Mouse (Mus musculus) left cerebral cortex, postnatal 14 days (tissue): ENCODE measurements around the gene Cdc25a. TPM values are rescaled to one million over a fixed set of nuclear protein-coding genes. Genes with fewer than 3 reads are reported as not detected.

Experiments
- DNase-seq, 2 experiments: peaks; one replicate each; pipeline ENCODE4 v3.0.0; 2021 to 2022; ENCODE audit warnings: low spot score in 2 of 2, mixed read lengths in 1 of 2
- intact Hi-C: fragments of 180-260 bp; cut with DNase I; formaldehyde crosslinking; loops from one replicate; pipeline ENCODE4 v1.15.1; 2025
- long read RNA-seq, 2 experiments: library from polyadenylated mRNA; stranded (forward); transcript quantifications; one replicate each; pipeline ENCODE4 v2.0.0; 2021
- total RNA-seq, 2 experiments: library from RNA; stranded (reverse); gene quantifications; 2 replicates each; pipeline ENCODE4 v1.2.3; 2021

The Cdc25a gene
- 1 to 10 TPM; 4.5 TPM for total RNA-seq
- long read RNA-seq, experiment 1, partial matches to known transcripts: 0 of 3 reads
- long read RNA-seq, experiment 1, other reads (novel, unspliced or antisense): 1 of 3 reads
- long read RNA-seq, experiment 2, partial matches to known transcripts: 0 of 6 reads
- long read RNA-seq, experiment 2, other reads (novel, unspliced or antisense): 3 of 6 reads

- peak; percentile 96 to 98 for DNase-seq
- intact Hi-C loops: no loop called here
Measured at GRCm38 (mm10) chr9:109874797-109875691, at the start of gene Cdc25a. Gene Cdc25a (plus strand): TSS chr9:109875579.

GRCm38 (mm10) chr9:109825739-109826138, 49.6 kb upstream of the Cdc25a start:
- intact Hi-C loops: no loop called here
- DNase-seq: no peak

- intact Hi-C loops: no loop called here
- no peak for DNase-seq
Measured at GRCm38 (mm10) chr9:109826181-109826580, 49.2 kb upstream of the Cdc25a start.

GRCm38 (mm10) chr9:109832391-109833087, 42.8 kb upstream of the Cdc25a start, which contains the start of gene Nme6:
Gene Nme6 (plus strand): TSS chr9:109832749.
- peak; percentile 78 to 84 for DNase-seq
- intact Hi-C loops: loop anchor here (10.0 kb wide), 1 partner anchor 738 kb away; the partner anchor contains the start of gene Plxnb1

- no peak for DNase-seq
- intact Hi-C loops: loop anchor here (10.0 kb wide), 1 partner anchor 738 kb away; the partner anchor contains the start of gene Plxnb1
Measured at GRCm38 (mm10) chr9:109833088-109833412, 42.3 kb upstream of the Cdc25a start.

GRCm38 (mm10) chr9:109849312-109849758, 26.0 kb upstream of the Cdc25a start, which contains the start of gene Camp:
Gene Camp (minus strand): TSS chr9:109849617.
- intact Hi-C loops: no loop called here
- DNase-seq: no peak

- no peak for DNase-seq
- intact Hi-C loops: no loop called here
Measured at GRCm38 (mm10) chr9:109850099-109850498, 25.3 kb upstream of the Cdc25a start.

- intact Hi-C loops: no loop called here
- DNase-seq: no peak
Measured at GRCm38 (mm10) chr9:109854341-109854740, 21.0 kb upstream of the Cdc25a start.

- DNase-seq: no peak
- intact Hi-C loops: no loop called here
Measured at GRCm38 (mm10) chr9:109855947-109856346, 19.4 kb upstream of the Cdc25a start.

GRCm38 (mm10) chr9:109862397-109863044, 12.9 kb upstream of the Cdc25a start:
- DNase-seq: peak; percentile 42 to 80
- intact Hi-C loops: loop anchor here (10.0 kb wide), 1 partner anchor 778 kb away; the partner anchor contains the start of genes Ccdc51 and Tma7

GRCm38 (mm10) chr9:109863085-109863484, 12.3 kb upstream of the Cdc25a start:
- intact Hi-C loops: loop anchor here (10.0 kb wide), 1 partner anchor 778 kb away; the partner anchor contains the start of genes Ccdc51 and Tma7
- DNase-seq: no peak

GRCm38 (mm10) chr9:109866218-109866617, 9.2 kb upstream of the Cdc25a start:
- intact Hi-C loops: loop anchor here (10.0 kb wide), 1 partner anchor 781 kb away; the partner anchor contains the start of genes Ccdc51 and Tma7
- DNase-seq: no peak

GRCm38 (mm10) chr9:109870983-109871572, 4.3 kb upstream of the Cdc25a start:
- intact Hi-C loops: no loop called here
- DNase-seq: no peak

GRCm38 (mm10) chr9:109875695-109876601, 569 bp downstream of the Cdc25a start:
- peak; percentile 33 to 44 for DNase-seq
- intact Hi-C loops: no loop called here

GRCm38 (mm10) chr9:109876756-109877155, 1.4 kb downstream of the Cdc25a start:
- intact Hi-C loops: no loop called here
- DNase-seq: no peak

- no peak for DNase-seq
- intact Hi-C loops: no loop called here
Measured at GRCm38 (mm10) chr9:109877666-109878065, 2.3 kb downstream of the Cdc25a start.

GRCm38 (mm10) chr9:109879305-109879704, 3.9 kb downstream of the Cdc25a start:
- no peak for DNase-seq
- intact Hi-C loops: no loop called here

- intact Hi-C loops: no loop called here
- no peak for DNase-seq
Measured at GRCm38 (mm10) chr9:109886259-109886658, 10.9 kb downstream of the Cdc25a start.
